Mouse (Mus musculus) heart, adult 8-10 months (tissue): Measurements from ENCODE around the gene Lhx1. TPM values are rescaled to one million over a fixed set of nuclear protein-coding genes. Genes with fewer than 3 reads are reported as not detected.

Experiments
- DNase-seq: peaks from one replicate; pipeline ENCODE4 v3.0.0; 2022; ENCODE audit warnings: low spot score
- total RNA-seq, 4 experiments: library from RNA; stranded (reverse); gene quantifications; 2 replicates each; pipeline ENCODE4 v1.2.4; 2022

Lhx1 gene
- total RNA-seq, 4 experiments from 2014 or later: not detected

- DNase-seq: no peak
These were observed 43.7 kb downstream of the Lhx1 start for GRCm38 (mm10) chr11:84481661-84482060.

GRCm38 (mm10) chr11:84480451-84480850 is 44.9 kb downstream of the Lhx1 start:
- no peak for DNase-seq

DNA sequence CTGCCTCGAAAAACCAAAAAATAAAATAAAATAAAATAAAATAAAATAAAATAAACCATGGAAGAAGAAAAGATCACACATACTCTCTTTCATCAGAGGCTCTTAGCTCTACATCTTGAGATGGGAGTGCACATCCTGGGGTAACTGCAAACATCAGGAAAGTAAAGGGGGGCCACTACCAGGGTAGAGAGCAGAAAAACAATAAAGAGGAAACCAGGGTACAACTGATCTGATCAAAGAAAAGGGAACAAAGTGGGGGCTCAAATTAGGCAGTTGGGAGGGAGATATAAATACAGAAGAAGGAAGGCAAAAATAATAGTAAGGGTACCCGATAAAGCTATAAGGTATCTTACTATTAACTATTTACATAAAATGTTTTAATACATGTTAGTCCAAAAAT is 48.7 kb downstream of the Lhx1 start:
- no peak for DNase-seq

GRCm38 (mm10) chr11:84475991-84476390 is 49.3 kb downstream of the Lhx1 start:
- DNase-seq: no peak

DNA sequence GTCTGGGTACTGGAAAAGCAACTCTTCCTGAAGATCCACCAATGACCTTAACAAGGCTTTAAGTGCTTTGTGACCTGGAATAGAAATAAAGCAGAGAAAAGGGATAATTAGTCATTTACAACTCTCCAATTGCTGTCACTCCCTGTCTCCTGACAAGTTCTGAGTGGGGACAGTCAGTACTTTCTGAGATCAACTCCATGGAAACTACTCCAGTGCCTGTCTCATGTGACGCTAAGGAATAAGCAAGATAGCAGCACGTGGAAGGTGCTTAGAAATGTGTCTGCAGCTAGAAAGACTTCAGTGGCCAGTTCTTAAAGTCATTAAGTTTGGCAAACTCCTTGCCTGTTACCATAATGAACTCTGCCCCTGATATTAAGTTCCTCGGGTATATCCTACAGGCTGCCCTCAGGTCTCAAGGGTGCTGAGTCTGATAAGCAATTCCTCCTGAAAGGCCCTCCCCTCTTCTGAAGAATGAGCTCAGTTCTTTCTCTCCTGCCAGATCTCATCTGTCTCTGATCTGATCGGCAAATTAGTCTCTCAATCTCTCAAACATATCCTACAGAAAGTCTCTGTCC is 52.2 kb downstream of the Lhx1 start:
- no peak for DNase-seq

Other genes starting within 250 kb of the Lhx1 start
- 10 to 100 TPM; 12.9 to 14.3 (median 13.1) TPM for gene Aatf, start 12.0 kb downstream of the Lhx1 start, total RNA-seq